Mouse (Mus musculus) kidney, postnatal 36 days (tissue): ENCODE measurements at regions not wholly inside any gene's neighbourhood (a gene's known extent, or its start where the extent isn't known, plus 50 kb on each side); places are given as distances from the start of the nearest gene placed in this dataset.
"Not testable (repeated sequence)": the region's sequence is repeated elsewhere in the genome, so short reads cannot be mapped to it uniquely, and the experiment has no call there.

Source experiments
- DNase-seq, 2 experiments: peaks; one replicate each; pipeline ENCODE4 v3.0.0; 2021 to 2022; ENCODE audit warnings: mixed read lengths in 2 of 2

- no peak for DNase-seq
Measured at GRCm38 (mm10) chr2:21976831-21977230, 250.5 kb upstream of the Myo3a start.

- no peak for DNase-seq
Measured at GRCm38 (mm10) chr2:21980177-21980576, 247.1 kb upstream of the Myo3a start.

DNA sequence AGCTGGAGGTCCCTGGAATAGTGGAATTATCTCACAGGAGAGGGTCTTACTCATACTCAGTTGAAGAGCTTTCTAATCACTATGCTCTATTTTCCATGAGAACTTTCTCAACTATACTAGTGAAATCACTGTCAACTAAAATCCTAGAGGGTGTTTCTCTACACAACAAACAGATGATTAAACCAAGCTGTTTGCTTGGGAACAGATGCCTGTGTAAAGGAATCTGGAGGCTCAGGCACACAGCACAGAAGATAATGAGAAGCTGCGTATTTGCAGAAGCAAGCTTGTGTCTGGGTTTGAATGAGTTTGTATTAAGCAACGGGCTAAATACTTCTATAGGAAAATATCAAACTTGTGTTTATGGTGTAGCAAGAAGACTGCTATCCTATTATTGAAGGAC is 202.9 kb upstream of the Myo3a start:
- no peak for DNase-seq

DNA sequence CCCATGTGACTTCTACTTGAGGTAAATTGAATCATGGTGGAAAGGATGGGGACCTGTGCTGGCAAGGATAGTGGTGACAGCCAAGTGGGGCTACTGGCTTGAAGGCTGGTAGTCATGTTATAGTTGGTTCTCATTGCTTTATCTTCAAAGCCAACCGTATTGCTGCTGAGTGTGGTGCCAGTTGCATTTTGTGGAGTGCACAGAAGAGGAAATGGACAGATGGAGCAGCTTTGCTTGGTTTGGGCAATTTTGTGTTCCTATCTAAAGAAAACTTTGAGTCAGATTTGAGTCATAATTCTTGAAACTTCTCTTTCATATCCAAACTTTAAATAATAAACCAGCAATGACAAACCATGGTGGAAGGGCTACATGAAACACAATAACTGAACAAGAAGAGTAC is 200.5 kb upstream of the Myo3a start:
- DNase-seq = no peak

- no peak for DNase-seq
Measured at GRCm38 (mm10) chr2:22028569-22028968, 198.7 kb upstream of the Myo3a start.

DNA sequence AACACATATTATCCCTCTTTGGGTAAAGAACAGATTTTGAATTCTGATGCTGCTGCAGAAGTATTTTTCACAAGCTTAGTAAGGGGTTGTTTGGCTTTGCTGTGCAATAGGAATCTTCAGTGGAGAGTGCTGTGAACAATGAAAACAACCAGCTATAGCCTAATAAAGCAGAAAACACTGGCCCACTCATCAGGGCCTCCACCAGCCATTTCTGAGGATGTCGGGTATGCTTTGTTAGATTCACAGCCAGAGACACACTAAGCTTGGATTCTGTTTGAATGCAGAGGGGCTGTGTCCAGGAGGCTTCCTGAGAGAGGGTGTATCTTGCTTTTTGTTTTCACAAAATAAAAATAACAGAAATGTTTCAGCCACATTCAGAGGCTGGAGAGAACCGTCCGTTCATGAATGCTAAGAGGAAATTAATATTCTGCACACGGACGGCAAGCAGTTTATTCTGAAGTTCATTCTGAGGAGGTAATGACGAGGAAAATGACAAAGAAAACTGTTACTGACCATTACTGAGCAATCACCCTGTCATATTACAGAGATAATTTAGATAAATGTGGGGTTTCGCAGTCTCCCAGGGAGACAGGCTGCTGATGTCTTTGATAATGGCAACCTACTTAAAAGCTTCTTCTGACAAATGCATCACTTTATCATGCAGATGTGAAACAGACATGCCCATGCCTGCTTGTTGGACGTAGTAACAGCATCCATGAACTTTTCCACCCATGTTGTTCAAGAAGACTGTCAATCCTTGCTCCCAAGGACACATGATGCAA is 198.1 kb upstream of the Myo3a start:
- no peak for DNase-seq

DNA sequence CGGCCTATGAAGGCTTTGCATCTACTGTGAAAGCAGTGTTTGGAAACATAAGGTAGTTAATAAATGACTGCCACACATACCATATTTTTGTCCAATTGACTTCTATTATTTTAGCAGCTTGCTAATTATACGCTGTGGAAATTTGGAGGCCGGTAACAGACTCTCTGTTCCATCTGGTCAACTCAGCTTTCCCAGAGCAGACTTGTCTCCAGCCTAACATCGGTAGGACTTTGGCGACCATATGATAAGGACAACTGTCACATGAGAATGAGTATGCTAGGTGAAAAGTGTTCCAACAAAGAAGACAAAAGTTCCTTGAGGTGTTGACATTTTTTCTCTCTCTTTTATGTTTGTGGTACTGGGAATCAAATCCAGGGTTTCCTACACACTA is 197.5 kb upstream of the Myo3a start:
- no peak for DNase-seq

DNA sequence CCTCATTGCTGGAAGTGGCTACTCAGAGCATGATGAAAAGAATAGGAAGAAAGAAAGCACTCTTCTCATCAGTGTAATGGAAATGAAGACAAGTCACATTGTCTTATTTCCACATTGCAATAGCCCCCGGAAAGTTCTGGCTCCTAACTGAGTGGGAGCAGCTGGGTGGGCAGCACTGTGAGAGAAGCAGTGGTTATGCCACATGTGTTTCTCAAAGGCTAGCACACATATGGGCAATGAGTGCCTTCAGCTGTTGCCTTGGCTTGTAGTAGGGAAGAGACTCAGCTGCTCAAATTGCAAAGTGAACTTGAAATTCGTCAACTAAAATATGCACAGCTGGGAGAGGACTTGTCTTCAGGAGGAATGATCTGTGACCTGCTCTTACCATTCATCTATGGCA is 190.5 kb upstream of the Myo3a start:
- DNase-seq = no peak

DNA sequence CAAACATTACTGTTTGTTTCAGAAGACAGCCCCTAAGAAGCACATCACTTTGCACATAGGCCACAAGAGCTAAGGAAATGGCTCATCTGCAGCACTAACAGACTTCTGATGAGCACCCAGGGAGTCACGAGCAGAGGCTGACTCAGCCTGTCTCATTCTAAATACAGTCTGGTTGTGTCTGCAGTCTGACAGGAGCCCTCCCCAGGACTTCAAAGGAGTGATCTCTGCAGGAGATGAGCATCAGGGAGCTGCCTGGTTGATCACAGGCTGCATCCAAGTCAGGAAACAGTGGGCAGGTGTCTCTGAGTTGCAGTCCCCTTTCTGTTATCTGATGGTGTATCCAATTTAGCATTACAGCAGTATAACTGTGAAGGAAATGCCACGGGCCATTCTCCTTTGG is 188.5 kb upstream of the Myo3a start:
- DNase-seq = no peak

- DNase-seq = not testable (repeated sequence)
Measured at GRCm38 (mm10) chr2:22043937-22044336, 183.4 kb upstream of the Myo3a start.

DNA sequence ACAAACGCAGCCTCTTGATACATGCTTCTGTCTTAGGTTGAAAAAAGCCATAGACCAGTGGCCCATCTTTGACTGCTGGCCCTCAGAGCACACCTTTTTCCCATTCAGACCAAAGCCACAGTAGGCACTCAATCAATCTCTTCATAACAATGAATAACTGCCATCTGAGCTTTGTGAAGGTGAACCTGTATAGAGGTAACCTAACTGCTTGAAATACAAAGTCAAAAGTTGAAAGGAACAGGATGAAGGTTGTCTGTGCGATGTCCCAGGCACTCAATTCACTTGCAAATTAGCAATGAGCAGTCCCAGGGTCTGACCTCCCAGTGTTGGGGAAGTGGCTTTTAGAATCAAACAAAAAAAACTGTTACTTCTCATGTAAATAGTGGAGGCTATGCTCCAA is 182.4 kb upstream of the Myo3a start:
- DNase-seq = no peak

DNA sequence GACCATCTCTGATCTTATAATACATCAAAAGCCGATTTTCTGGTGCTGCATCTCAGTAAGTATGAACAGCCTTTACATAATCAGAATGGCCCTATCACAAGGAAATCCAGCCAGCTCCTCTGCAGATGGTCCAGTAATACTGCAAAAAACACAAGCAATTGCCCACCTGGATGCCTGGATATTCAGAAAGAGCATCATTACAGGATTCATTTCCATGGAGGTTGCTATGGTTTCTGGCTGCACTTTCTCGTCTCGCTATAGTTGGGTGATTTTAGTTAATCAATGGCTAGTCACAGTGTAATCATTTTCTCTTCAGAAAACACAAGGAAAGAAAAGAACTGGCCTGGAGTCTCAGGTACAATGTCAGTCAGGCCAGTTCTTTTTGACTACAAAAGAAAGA is 179.8 kb upstream of the Myo3a start:
- DNase-seq = peak; percentile 5 to 35

GRCm38 (mm10) chr2:22066535-22066934 is 160.8 kb upstream of the Myo3a start:
- no peak for DNase-seq

DNA sequence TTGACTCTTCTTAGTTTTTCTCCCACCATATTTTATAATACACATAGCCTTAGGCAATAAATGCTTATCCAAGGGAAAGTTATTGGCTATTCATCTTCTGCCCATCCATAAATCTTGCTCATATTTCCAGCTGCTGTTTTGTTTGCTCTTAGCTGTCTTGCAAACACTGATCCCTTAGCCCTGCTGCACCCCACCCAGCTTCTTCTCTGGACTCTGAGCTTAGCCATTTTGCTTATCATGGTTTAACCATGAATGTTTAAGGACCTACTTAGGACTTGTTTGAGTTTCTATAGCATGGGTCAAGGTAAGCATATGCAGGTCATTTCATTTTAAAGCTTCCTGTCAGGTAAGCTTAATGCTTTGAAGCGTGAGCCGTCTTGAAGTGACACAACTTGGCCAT is 130.5 kb upstream of the Myo3a start:
- no peak for DNase-seq

GRCm38 (mm10) chr2:22105150-22105549 is 122.2 kb upstream of the Myo3a start:
- no peak for DNase-seq

- DNase-seq = no peak
Measured at GRCm38 (mm10) chr2:22149721-22150120, 77.6 kb upstream of the Myo3a start.

GRCm38 (mm10) chr2:22156576-22156975 is 70.7 kb upstream of the Myo3a start:
- DNase-seq = peak in 1 of 2 experiments; percentile 6

DNA sequence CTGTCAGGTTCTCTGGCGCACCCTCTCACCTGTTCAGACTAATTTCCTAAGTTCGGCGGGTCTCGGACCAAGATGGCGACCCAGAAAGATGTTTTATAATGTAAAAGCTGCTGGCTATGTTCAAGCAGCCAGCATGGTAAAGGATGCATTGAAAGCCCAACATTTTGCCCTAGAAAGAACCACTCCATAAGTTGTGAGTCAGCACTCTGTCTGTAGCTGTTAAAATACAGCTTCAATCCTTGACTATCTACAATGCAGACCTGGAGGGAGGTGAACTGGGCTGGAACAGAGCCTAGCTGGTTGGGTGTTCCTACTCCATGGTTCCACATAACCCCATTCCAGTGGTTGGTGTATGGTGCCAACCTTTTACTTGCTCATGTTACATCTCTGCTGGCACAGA is 61.9 kb upstream of the Myo3a start:
- no peak for DNase-seq

DNA sequence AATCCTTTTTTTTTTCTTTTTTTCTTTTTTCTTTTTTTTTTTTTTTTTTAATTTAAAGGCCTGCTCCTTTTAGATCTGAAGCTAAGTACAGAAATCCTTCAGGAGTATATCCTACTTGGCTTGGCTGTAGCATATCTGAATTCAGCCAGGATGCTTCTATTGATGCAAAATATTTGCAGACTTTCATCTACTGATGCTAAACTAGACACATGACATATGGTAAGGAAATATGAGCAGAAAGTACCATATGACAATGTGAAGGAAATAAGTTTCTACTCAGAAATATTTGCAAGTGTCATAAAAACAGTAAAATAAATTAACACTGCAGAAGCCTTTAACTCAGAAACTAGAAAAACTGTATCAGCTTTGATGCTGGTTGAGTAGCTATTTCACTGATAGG is 61.4 kb upstream of the Myo3a start:
- no peak for DNase-seq
